Mouse (Mus musculus) heart, adult 10 weeks (tissue): ENCODE measurements around the gene Zfp207. TPM values are rescaled to one million over a fixed set of nuclear protein-coding genes. Genes with fewer than 3 reads are reported as not detected.

Source experiments
- polyA plus RNA-seq: library from polyadenylated mRNA; stranded (reverse); fragments of 350-450 nt; fragmentation: Illumina TruSeq; extraction: RNeasy Lipid Tissue Mini Kit (QIAGEN cat#74804); gene quantifications from one replicate; pipeline ENCODE4 v1.2.3, GENCODE M21; 2014; ENCODE audit warnings: low read depth, low replicate concordance

The Zfp207 gene
- polyA plus RNA-seq: 87.4 TPM

DNA sequence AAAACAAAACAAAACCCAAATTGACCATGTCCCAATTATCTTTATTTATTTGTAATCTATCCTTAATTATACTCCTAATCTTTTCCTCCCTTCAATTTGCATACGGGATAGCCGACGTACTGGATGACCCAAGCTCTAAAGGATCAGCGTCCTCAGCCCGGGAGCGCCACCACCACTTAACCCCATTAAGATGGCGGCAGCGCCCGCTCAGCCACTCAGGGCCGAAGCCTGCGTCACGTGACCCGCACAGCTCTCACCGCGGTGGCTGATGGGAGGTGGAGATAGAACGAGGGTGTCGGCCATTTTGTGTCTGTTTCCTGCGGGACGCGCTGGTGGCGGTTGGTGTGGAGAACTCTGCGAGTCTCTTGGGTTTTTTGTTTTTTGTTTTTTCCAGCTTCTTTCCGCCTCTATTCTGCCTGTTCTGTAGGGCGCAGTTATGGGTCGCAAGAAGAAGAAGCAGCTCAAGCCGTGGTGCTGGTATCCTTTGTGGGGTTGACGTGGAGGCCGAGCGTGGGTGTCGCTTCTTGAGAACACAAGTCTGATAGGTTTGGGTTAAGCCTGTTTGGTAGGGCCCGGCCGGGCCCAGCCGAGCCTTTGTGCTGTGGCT, at the start of gene Zfp207:
Gene Zfp207, plus strand, starts transcription at position 261 of the 607 bp plus-strand sequence.

GRCm38 (mm10) chr11:80377712-80378451, 5.2 kb upstream of the Zfp207 start, which contains the start of gene 5730455P16Rik:
TSS of gene 5730455P16Rik (minus strand) at chr11:80378034.

GRCm38 (mm10) chr11:80428381-80429008, 45.4 kb downstream of the Zfp207 start, which contains the start of gene Psmd11:
TSS of gene Psmd11 (plus strand) at chr11:80428615.

Other genes with a start within 250 kb of the Zfp207 start
- gene Tefm, start 241.1 kb upstream of the Zfp207 start, polyA plus RNA-seq: 35.6 TPM
- 9.5 TPM for gene Adap2, start 229.2 kb upstream of the Zfp207 start, polyA plus RNA-seq
- 6.5 TPM for gene Rnf135, start 199.4 kb upstream of the Zfp207 start, polyA plus RNA-seq
- gene Rhot1, start 174.3 kb upstream of the Zfp207 start, polyA plus RNA-seq: 81.5 TPM
- 11.2 TPM for gene Rhbdl3, start 82.4 kb upstream of the Zfp207 start, polyA plus RNA-seq
- 20.5 TPM for gene 5730455P16Rik, start 5.2 kb upstream of the Zfp207 start, polyA plus RNA-seq
- gene Psmd11, start 45.3 kb downstream of the Zfp207 start, polyA plus RNA-seq: 75.9 TPM
- gene Cdk5r1, start 93.7 kb downstream of the Zfp207 start, polyA plus RNA-seq: 0.52 TPM